Mouse (Mus musculus): ENCODE results near the gene Col18a1. TPM values are rescaled to one million over a fixed set of nuclear protein-coding genes. Genes with fewer than 3 reads are reported as not detected.

Gene Col18a1
- polyA plus RNA-seq, 1 experiment from 2014 or later = 48.6 TPM

DNA sequence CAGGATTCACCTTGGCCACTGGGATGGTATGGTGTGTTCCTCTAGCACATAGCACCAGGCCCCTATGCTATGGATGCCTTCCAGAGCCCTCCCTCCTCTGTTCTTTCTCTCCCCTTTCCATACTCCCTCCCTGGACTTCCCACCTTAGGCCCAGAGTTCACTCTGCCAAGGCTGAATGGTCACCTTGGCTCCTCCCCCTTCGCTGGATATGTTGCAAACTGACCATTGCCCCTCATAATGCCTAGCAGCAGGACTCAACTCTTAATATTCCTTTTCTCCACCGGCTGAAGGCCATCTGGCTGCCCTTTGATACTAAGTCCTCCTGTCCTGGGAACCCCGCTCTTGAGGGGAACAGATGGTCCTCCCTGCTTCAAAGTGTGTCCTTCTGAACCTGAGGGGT, 139.4 kb downstream of the Col18a1 start:
- H3K4me3 ChIP-seq (ENCODE audit: low read length) = no peak overlapping the region
- H3K36me3 ChIP-seq (ENCODE audit: control insufficient read depth, insufficient read depth, low read length) = no peaks in the 10 kb centered on the region
- no peaks in the 10 kb centered on the region for H3K27me3 ChIP-seq (replicated peaks; ENCODE audit: control insufficient read depth, insufficient read depth, low read length)
- 0 out of 2 replicates have a peak overlapping the region, but pooled peaks have one; percentile 25 for H3K27ac ChIP-seq (ENCODE audit: low read length)
- H3K9me3 ChIP-seq (ENCODE audit: control insufficient read depth, low read length) = no peaks in the 10 kb centered on the region
- WGBS = 68% methylated on average over 3 of the region's 3 CpGs
- 0 out of 2 replicates have a peak overlapping the region, but pooled peaks have one; percentile 35 for H3K9ac ChIP-seq (ENCODE audit: low read depth, low read length)
- no peaks in the 10 kb centered on the region; the same call in 1 of the 2 replicates for H3K4me1 ChIP-seq (ENCODE audit: control insufficient read depth, insufficient read depth, low read length)
- H3K4me2 ChIP-seq (ENCODE audit: low read depth, low read length) = no peak overlapping the region
- no peak for ATAC-seq

DNA sequence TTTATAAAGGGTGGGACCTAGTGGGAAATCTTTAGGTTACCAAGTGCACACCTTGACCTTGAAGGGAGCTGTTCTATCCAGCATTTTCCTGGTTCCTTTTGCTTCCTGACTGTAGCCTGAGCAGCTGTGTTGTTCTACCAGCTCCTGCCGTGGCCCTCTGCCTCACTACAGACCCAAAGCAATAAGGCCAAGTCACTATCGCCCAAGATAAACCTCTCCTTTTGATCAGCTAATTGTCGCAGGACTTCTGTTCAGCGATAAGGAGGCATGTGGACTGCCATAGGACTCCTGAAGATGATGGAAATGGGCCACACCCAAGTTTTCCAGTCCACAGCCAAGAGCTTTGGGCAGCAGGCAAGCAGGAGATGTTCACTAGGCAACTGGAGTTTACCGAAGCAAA, 142.1 kb downstream of the Col18a1 start:
- no peak overlapping the region for H3K4me3 ChIP-seq (ENCODE audit: low read length)
- H3K27ac ChIP-seq (ENCODE audit: low read length) = peak overlapping the region; percentile 65
- H3K9ac ChIP-seq (ENCODE audit: low read depth, low read length) = no peak overlapping the region
- no peaks in the 10 kb centered on the region for H3K27me3 ChIP-seq (replicated peaks; ENCODE audit: control insufficient read depth, insufficient read depth, low read length)
- H3K4me2 ChIP-seq (ENCODE audit: low read depth, low read length) = no peak overlapping the region
- H3K4me1 ChIP-seq (ENCODE audit: control insufficient read depth, insufficient read depth, low read length) = no peaks in the 10 kb centered on the region
- H3K36me3 ChIP-seq (ENCODE audit: control insufficient read depth, insufficient read depth, low read length) = no peaks in the 10 kb centered on the region
- peak; percentile 66 for ATAC-seq
- whole genome bisulfite sequencing = 59% methylated on average over 5 of the region's 5 CpGs
- no peaks in the 10 kb centered on the region for H3K9me3 ChIP-seq (ENCODE audit: control insufficient read depth, low read length)

DNA sequence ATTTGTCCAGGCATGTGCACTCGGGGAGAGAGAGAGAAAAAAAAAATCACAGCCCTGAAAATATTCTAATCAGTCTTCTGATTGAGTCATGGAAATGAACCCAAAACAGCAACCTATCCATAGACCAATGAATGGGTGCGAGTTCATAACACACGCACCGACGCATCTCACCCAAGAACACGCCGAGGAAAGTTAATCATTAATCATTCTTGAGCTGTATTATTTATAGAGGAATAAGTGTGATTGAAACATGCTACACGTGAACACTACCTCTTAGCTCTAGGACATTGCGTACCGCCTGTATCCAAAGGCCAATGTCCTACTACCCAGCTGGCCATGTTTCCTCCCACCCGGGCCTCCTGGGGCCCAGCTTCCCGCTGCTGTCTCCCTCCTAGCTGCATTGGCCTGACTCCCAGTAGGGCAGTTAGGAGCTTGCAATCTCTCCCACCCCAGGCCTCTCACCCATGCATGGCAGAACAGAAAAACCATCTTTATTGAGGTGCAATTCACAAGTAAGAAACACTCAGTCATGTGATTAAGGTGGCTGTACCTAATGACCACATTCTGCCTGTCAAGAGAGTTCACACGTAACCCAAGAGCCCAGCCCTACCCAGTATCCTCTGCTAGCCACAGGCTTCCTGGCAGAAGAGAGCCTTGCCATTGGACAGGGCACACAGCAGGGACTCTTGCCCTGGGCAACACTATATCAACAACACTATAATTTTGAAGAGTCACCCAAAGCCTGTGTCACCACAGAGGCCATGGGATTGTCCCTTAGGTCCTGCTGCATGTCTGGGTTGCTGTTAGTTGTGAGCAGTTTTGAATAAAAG, 143.8 kb downstream of the Col18a1 start:
- Histone ChIP-seq H3K9me3 (ENCODE audit: control insufficient read depth, low read length) (no peaks in the 10 kb centered on the region), H3K36me3 (ENCODE audit: control insufficient read depth, insufficient read depth, low read length) (no peaks in the 10 kb centered on the region), H3K4me1 (ENCODE audit: control insufficient read depth, insufficient read depth, low read length) (no peaks in the 10 kb centered on the region; the same call in 1 of the 2 replicates), H3K9ac (ENCODE audit: low read depth, low read length) (0 out of 2 replicates have a peak overlapping the region, but pooled peaks have one; percentile 4), H3K4me3 (ENCODE audit: low read length) (no peak overlapping the region), H3K27ac (ENCODE audit: low read length) (peak overlapping the region; percentile 86), H3K4me2 (ENCODE audit: low read depth, low read length) (no peak overlapping the region), H3K27me3 (replicated peaks; ENCODE audit: control insufficient read depth, insufficient read depth, low read length) (no peaks in the 10 kb centered on the region)
- 62% methylated on average over 13 of the region's 13 CpGs for WGBS
- peak; percentile 82 for ATAC-seq

DNA sequence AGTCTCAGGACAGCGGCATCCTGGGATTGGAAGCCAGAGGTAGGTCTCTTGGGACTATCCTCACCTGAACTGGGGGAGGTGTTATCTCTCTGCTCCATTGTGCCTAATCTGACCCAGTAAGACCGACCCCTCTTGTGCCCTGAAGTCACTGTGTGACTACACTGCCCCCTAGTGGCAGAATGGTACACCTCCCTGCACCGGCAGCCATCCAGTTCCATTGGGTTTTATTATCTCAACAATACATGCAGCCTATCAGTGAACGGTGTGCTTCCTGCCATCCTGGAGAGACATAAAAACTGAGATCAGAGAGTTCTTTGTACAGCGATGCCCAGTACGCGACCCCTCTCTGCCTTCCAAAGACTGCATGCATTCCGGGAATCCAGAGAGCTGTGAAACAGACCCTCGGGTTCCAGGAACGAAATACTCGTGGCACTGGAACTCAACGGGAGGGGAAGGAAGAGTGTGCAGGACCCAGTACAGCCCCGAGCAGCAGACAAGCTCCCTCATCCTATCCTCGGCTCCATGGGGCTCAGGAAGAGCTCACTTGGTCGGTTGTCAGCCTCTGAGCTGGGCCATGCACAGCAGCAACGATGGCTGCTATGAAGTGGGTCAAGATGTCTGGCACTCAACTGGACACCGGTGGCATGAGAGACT, 144.8 kb downstream of the Col18a1 start:
- ATAC-seq = peak; percentile 21; the same call in 1 of the 2 replicates
- H3K27ac ChIP-seq (ENCODE audit: low read length) = peak overlapping the region; percentile 55

DNA sequence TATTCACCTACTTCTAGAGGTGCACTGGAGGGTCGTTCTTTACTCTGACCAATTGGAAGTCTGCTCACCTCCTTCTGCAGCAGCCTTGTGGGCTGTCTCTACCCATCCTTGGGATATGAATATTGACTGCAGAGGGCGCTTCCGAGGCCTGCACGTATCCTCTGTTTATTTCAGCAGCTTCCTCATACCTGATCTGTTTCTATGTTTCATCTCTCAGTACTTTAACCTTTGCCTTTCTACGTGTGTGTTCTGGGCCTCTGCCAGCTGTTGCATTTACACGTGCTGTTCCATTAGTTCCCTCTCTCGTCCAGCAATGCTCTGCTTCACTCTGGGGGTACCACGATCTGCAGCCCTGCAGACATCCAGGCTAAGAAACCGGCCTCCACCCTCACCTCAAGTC, 148.7 kb downstream of the Col18a1 start:
- no peak overlapping the region for H3K4me2 ChIP-seq (ENCODE audit: low read depth, low read length)
- 37% methylated on average over 9 of the region's 9 CpGs for WGBS
- H3K36me3 ChIP-seq (ENCODE audit: control insufficient read depth, insufficient read depth, low read length) = no peaks in the 10 kb centered on the region
- H3K4me3 ChIP-seq (ENCODE audit: low read length) = no peak overlapping the region
- ATAC-seq = peak; percentile 51
- no peaks in the 10 kb centered on the region for H3K27me3 ChIP-seq (replicated peaks; ENCODE audit: control insufficient read depth, insufficient read depth, low read length)
- no peaks in the 10 kb centered on the region; the same call in 1 of the 2 replicates for H3K4me1 ChIP-seq (ENCODE audit: control insufficient read depth, insufficient read depth, low read length)
- H3K9ac ChIP-seq (ENCODE audit: low read depth, low read length) = no peak overlapping the region
- H3K9me3 ChIP-seq (ENCODE audit: control insufficient read depth, low read length) = no peaks in the 10 kb centered on the region
- peak overlapping the region; percentile 27; the same call in 1 of the 2 replicates for H3K27ac ChIP-seq (ENCODE audit: low read length)

More for the DNA sequence above, 144.8 kb downstream of the Col18a1 start:
- Histone ChIP-seq H3K27me3 (replicated peaks; ENCODE audit: control insufficient read depth, insufficient read depth, low read length) (no peaks in the 10 kb centered on the region), H3K9me3 (ENCODE audit: control insufficient read depth, low read length) (no peaks in the 10 kb centered on the region), H3K4me3 (ENCODE audit: low read length) (no peak overlapping the region), H3K4me2 (ENCODE audit: low read depth, low read length) (peak overlapping the region; percentile 34), H3K36me3 (ENCODE audit: control insufficient read depth, insufficient read depth, low read length) (no peaks in the 10 kb centered on the region), H3K4me1 (ENCODE audit: control insufficient read depth, insufficient read depth, low read length) (no peaks in the 10 kb centered on the region; the same call in 1 of the 2 replicates), H3K9ac (ENCODE audit: low read depth, low read length) (0 out of 2 replicates have a peak overlapping the region, but pooled peaks have one; percentile 8)
- 34% methylated on average over 17 of the region's 17 CpGs for WGBS

DNA sequence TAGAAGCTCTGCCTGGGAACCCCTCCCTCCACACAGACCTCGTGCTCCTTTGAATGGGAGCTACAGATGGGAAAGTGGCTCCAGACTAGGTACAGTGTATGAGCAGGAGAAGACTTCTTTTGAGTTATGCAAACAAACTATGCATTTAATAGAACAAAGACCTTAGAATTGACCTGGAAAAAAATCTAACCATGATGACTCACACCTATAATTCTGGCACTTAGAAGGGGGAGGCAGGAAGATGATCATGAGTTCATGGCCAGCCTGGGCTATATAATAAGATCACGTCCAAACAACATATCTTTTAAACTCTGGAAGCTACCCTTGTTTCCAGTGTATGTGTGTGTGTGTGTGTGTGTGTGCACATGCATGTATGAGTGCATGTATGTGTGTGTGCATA, 149.3 kb downstream of the Col18a1 start:
- WGBS = 65% methylated on average over 2 of the region's 2 CpGs
- no peak for ATAC-seq
- Histone ChIP-seq H3K9ac (ENCODE audit: low read depth, low read length) (no peak overlapping the region), H3K4me1 (ENCODE audit: control insufficient read depth, insufficient read depth, low read length) (no peaks in the 10 kb centered on the region; the same call in 1 of the 2 replicates), H3K36me3 (ENCODE audit: control insufficient read depth, insufficient read depth, low read length) (no peaks in the 10 kb centered on the region), H3K27ac (ENCODE audit: low read length) (no peak overlapping the region), H3K27me3 (replicated peaks; ENCODE audit: control insufficient read depth, insufficient read depth, low read length) (no peaks in the 10 kb centered on the region), H3K4me2 (ENCODE audit: low read depth, low read length) (no peak overlapping the region), H3K9me3 (ENCODE audit: control insufficient read depth, low read length) (no peaks in the 10 kb centered on the region), H3K4me3 (ENCODE audit: low read length) (no peak overlapping the region)

DNA sequence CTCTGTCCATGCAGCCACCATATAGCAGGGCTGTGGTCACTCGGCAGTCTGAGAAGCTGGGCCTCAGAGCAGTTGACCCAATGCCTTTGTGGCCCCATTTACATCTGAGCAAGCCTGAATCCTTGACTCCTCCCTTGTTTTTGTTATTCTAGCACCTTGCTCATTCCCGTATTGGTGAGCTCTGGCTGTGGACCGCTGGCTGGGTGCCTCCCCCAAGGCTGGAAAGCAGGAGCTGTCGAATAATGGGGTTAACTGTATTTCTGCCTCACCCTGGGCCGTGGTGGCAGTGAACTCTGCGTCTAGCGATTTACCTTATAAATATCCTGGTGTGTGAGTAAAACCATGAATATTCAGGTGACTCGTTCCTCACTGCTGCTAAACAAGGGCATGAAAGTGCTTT, 149.8 kb downstream of the Col18a1 start:
- no peak overlapping the region for H3K4me3 ChIP-seq (ENCODE audit: low read length)
- no peak overlapping the region for H3K4me2 ChIP-seq (ENCODE audit: low read depth, low read length)
- no peaks in the 10 kb centered on the region for H3K36me3 ChIP-seq (ENCODE audit: control insufficient read depth, insufficient read depth, low read length)
- H3K4me1 ChIP-seq (ENCODE audit: control insufficient read depth, insufficient read depth, low read length) = no peaks in the 10 kb centered on the region; the same call in 1 of the 2 replicates
- WGBS = 49% methylated on average over 8 of the region's 8 CpGs
- H3K27ac ChIP-seq (ENCODE audit: low read length) = no peak overlapping the region
- H3K27me3 ChIP-seq (replicated peaks; ENCODE audit: control insufficient read depth, insufficient read depth, low read length) = no peaks in the 10 kb centered on the region
- no peaks in the 10 kb centered on the region for H3K9me3 ChIP-seq (ENCODE audit: control insufficient read depth, low read length)
- no peak for ATAC-seq
- no peak overlapping the region for H3K9ac ChIP-seq (ENCODE audit: low read depth, low read length)

DNA sequence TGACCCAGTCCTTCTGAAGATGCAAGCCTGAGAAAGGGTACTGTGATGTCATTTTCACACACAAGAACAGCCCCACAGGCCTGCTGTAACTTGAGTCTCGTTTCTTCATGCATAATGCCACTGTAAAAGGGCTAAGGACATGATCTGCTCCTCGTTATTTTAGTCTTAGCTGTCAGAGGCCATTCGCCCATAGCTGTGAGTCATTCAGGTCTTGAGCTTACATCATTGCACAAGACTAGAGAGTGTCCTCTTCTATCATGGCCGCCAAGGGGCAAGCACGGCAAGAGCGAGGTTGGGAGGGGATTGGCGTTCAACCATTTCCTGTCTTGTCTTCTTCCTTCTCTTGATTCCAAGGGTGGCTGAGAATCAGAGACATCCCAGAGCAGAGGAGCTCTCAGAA, 150.3 kb downstream of the Col18a1 start:
- Histone ChIP-seq H3K27me3 (replicated peaks; ENCODE audit: control insufficient read depth, insufficient read depth, low read length) (no peaks in the 10 kb centered on the region), H3K4me2 (ENCODE audit: low read depth, low read length) (no peak overlapping the region), H3K9me3 (ENCODE audit: control insufficient read depth, low read length) (no peaks in the 10 kb centered on the region), H3K4me3 (ENCODE audit: low read length) (no peak overlapping the region), H3K36me3 (ENCODE audit: control insufficient read depth, insufficient read depth, low read length) (no peaks in the 10 kb centered on the region), H3K9ac (ENCODE audit: low read depth, low read length) (no peak overlapping the region), H3K4me1 (ENCODE audit: control insufficient read depth, insufficient read depth, low read length) (no peaks in the 10 kb centered on the region; the same call in 1 of the 2 replicates), H3K27ac (ENCODE audit: low read length) (no peak overlapping the region)
- ATAC-seq = no peak
- 83% methylated on average over 7 of the region's 7 CpGs for WGBS

DNA sequence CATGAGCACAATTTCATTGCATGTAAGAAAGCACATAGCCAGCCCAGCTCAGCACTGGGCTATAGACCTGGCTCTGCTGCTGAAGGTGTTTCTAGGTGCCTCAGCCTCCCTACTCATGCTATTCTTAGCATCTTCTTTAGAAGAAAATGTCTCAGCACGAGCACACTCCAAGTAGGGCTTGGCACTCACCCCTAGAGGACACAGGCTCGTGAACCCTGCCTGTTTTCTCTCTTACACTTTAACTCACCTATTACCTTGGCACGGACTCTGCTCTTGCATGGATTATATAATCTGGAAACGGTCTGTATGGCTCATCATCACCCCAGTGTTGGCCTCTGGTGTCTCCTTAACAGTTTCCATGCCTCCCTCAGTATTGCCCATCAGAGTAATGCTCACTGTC, 154.7 kb downstream of the Col18a1 start:
- Histone ChIP-seq H3K27ac (ENCODE audit: low read length) (no peak overlapping the region), H3K27me3 (replicated peaks; ENCODE audit: control insufficient read depth, insufficient read depth, low read length) (no peaks in the 10 kb centered on the region), H3K9me3 (ENCODE audit: control insufficient read depth, low read length) (no peaks in the 10 kb centered on the region), H3K4me2 (ENCODE audit: low read depth, low read length) (no peak overlapping the region), H3K36me3 (ENCODE audit: control insufficient read depth, insufficient read depth, low read length) (no peaks in the 10 kb centered on the region), H3K9ac (ENCODE audit: low read depth, low read length) (no peak overlapping the region), H3K4me1 (ENCODE audit: control insufficient read depth, insufficient read depth, low read length) (peaks cover 10% of the 10 kb centered on the region), H3K4me3 (ENCODE audit: low read length) (no peak overlapping the region)
- ATAC-seq = no peak
- 85% methylated on average over 4 of the region's 4 CpGs for WGBS

Measured in intestine, embryonic 16.5 days (tissue).